Mouse (Mus musculus): ENCODE data around the gene Golm1. TPM values are rescaled to one million over a fixed set of nuclear protein-coding genes. Genes with fewer than 3 reads are reported as not detected.

The Golm1 gene
- polyA plus RNA-seq, 1 experiment from 2014 or later: 89.8 TPM

DNA sequence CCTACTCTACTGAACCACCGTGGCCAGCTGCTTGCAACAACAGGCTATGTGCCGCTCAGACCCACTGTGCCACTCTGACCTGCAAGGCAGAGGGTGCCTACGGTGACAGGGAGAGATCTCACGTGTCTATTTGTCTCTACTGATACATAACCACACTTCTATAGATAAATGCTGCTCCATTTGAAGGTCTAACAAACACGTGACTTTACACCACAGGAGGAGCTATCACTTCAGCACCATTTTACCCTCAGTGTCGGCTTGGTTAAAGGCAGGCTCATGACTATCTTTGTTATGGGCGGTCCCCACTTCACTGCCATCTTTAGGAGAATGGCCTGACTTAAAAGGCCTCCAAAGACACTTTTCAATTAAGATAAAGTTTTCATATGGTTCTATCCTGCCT, 7.0 kb upstream of the Golm1 start:
- H3K4me3 ChIP-seq (replicated peaks; ENCODE audit: low read length): no peak overlapping the region
- H3K4me2 ChIP-seq (ENCODE audit: low read depth, low read length): no peak overlapping the region
- no peak overlapping the region for H3K9ac ChIP-seq (ENCODE audit: low read length)
- ATAC-seq (ENCODE audit: insufficient read depth, low FRiP score): no peak
- 15% methylated on average over 7 of the region's 7 CpGs for WGBS
- H3K4me1 ChIP-seq (ENCODE audit: control insufficient read depth, insufficient read depth, low read length): no peaks in the 10 kb centered on the region
- no peak overlapping the region for H3K27ac ChIP-seq (ENCODE audit: low read length)
- no peaks in the 10 kb centered on the region for H3K27me3 ChIP-seq (ENCODE audit: control insufficient read depth, insufficient read depth, low read length)
- H3K9me3 ChIP-seq (replicated peaks; ENCODE audit: control insufficient read depth, low read length): no peaks in the 10 kb centered on the region
- no peaks in the 10 kb centered on the region for H3K36me3 ChIP-seq (ENCODE audit: control insufficient read depth, insufficient read depth, low read length)

DNA sequence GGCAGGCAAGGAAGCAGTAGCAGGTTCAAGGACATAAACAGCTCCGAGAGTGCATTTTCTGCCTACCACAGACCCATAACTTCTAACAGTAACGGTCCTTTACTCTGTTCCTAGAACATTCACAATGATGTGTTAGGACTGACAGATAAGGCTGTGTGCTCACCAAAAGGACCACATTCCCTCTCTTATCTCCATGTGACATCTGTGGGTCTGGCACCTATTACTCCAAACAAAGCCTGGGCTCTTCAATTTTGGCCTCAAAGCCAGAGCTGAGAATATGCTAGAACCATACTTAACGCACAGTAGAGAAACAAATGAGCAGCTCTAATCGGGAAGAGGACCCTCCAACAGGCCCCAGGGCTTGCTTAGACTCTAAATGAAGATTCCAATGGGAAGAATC, 4.3 kb upstream of the Golm1 start:
- ATAC-seq (ENCODE audit: insufficient read depth, low FRiP score): no peak
- no peak overlapping the region for H3K4me2 ChIP-seq (ENCODE audit: low read depth, low read length)
- no peak overlapping the region for H3K27ac ChIP-seq (ENCODE audit: low read length)
- 59% methylated on average over 4 of the region's 4 CpGs for WGBS
- H3K9me3 ChIP-seq (replicated peaks; ENCODE audit: control insufficient read depth, low read length): no peaks in the 10 kb centered on the region
- no peaks in the 10 kb centered on the region for H3K4me1 ChIP-seq (ENCODE audit: control insufficient read depth, insufficient read depth, low read length)
- H3K9ac ChIP-seq (ENCODE audit: low read length): no peak overlapping the region
- no peaks in the 10 kb centered on the region for H3K36me3 ChIP-seq (ENCODE audit: control insufficient read depth, insufficient read depth, low read length)
- H3K27me3 ChIP-seq (ENCODE audit: control insufficient read depth, insufficient read depth, low read length): no peaks in the 10 kb centered on the region
- no peak overlapping the region for H3K4me3 ChIP-seq (replicated peaks; ENCODE audit: low read length)

DNA sequence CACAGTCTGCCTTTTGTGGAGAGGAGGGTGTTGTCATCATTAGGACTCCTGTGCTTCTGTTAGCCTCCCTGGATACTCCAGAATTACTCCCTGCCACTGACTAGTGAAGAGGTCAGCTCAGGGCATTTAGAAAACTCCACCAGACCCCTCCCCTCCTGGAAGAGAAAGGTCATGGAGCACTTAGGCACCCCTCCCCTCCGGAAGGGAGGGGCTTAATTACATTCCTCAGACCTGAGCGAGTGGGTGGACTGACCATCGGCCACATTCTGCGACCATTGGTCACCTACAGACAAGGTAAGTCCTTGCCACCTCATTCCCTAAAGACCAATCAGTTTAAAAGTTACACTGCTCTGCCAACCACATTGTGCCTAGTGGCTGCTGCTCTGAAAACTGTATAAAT, 3.7 kb upstream of the Golm1 start:
- ATAC-seq (ENCODE audit: insufficient read depth, low FRiP score): no peak
- Histone ChIP-seq H3K9ac (ENCODE audit: low read length) (no peak overlapping the region), H3K4me2 (ENCODE audit: low read depth, low read length) (no peak overlapping the region), H3K4me3 (replicated peaks; ENCODE audit: low read length) (no peak overlapping the region), H3K4me1 (ENCODE audit: control insufficient read depth, insufficient read depth, low read length) (peaks cover under 1% of the 10 kb centered on the region; the same call in 1 of the 2 replicates), H3K36me3 (ENCODE audit: control insufficient read depth, insufficient read depth, low read length) (no peaks in the 10 kb centered on the region), H3K27me3 (ENCODE audit: control insufficient read depth, insufficient read depth, low read length) (no peaks in the 10 kb centered on the region), H3K27ac (ENCODE audit: low read length) (no peak overlapping the region), H3K9me3 (replicated peaks; ENCODE audit: control insufficient read depth, low read length) (no peaks in the 10 kb centered on the region)
- WGBS: 34% methylated on average over 4 of the region's 4 CpGs

DNA sequence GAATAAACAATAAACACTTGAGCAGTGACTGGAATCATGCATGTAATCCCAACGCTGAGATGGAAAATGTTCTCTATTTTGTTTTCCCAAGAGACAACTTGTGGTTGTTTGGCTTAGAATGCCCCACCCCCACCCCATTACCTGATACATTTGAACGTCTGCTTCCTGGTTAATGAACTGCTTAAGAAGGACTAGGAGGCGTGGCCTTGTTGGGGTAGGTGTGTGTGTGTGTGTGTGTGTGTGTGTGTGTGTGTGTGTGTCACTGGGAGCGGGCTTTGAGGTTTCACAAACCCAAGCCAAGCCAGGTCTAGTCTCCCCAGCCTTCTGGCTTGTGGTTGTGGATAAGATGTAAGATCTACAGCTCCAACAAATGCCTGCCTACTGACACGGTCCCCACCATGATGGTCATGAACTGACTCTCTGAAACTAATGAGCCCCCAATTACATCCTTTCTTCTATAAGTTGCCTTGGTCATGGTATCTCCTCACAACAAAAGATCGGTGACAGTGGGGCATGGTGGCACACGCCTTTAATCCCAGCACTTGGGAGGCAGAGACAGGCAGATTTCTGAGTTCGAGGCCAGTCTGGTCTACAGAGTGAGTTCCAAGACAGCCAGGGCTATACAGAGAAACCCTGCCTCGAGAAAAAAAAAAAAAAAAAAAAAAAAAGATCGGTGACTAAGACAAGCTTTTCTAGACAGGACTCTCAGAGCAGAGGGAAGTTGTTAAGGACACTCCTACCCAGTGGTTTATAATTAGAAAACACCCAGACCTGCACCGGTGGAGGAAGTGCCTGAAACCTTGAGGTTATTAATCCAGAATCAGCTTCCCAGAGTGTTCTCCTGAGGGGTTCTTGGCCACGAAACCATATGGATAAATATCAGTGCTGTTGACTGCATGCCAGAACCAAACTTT, 962 bp upstream of the Golm1 start:
- no peaks in the 10 kb centered on the region for H3K36me3 ChIP-seq (ENCODE audit: control insufficient read depth, insufficient read depth, low read length)
- WGBS: 70% methylated on average over 12 of the region's 12 CpGs
- no peak overlapping the region for H3K4me2 ChIP-seq (ENCODE audit: low read depth, low read length)
- H3K4me3 ChIP-seq (replicated peaks; ENCODE audit: low read length): no peak overlapping the region
- no peak overlapping the region for H3K27ac ChIP-seq (ENCODE audit: low read length)
- no peaks in the 10 kb centered on the region for H3K27me3 ChIP-seq (ENCODE audit: control insufficient read depth, insufficient read depth, low read length)
- H3K9me3 ChIP-seq (replicated peaks; ENCODE audit: control insufficient read depth, low read length): no peaks in the 10 kb centered on the region
- H3K4me1 ChIP-seq (ENCODE audit: control insufficient read depth, insufficient read depth, low read length): peaks cover 11% of the 10 kb centered on the region
- no peak for ATAC-seq (ENCODE audit: insufficient read depth, low FRiP score)
- no peak overlapping the region for H3K9ac ChIP-seq (ENCODE audit: low read length)

DNA sequence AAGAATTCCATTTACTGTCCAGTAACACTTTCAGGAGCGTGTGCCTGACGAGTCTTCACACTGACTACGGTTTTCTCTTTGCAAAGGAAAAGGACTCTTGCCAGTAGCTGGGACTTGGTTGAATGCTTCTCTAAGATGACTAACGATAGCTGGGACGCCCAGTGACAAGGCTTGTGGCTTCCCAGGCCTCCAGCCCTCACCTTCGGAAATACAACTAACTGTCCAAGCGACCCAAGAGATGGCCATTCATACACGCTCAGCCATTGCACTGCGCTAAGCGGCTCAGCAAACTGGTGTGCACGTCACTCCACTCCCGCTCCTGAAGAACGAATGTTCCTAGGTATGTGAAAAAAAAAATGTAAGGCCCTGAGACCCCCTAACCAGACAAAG, 855 bp downstream of the Golm1 start:
- H3K4me3 ChIP-seq (replicated peaks; ENCODE audit: low read length): peak overlapping the region; percentile 68
- peak overlapping the region; percentile 78 for H3K27ac ChIP-seq (ENCODE audit: low read length)
- peaks cover 12% of the 10 kb centered on the region for H3K4me1 ChIP-seq (ENCODE audit: control insufficient read depth, insufficient read depth, low read length)
- WGBS: 3% methylated on average over 13 of the region's 13 CpGs
- no peaks in the 10 kb centered on the region for H3K9me3 ChIP-seq (replicated peaks; ENCODE audit: control insufficient read depth, low read length)
- ATAC-seq (ENCODE audit: insufficient read depth, low FRiP score): no peak
- H3K9ac ChIP-seq (ENCODE audit: low read length): peak overlapping the region; percentile 80
- no peaks in the 10 kb centered on the region for H3K27me3 ChIP-seq (ENCODE audit: control insufficient read depth, insufficient read depth, low read length)
- H3K36me3 ChIP-seq (ENCODE audit: control insufficient read depth, insufficient read depth, low read length): no peaks in the 10 kb centered on the region
- peak overlapping the region; percentile 56 for H3K4me2 ChIP-seq (ENCODE audit: low read depth, low read length)

DNA sequence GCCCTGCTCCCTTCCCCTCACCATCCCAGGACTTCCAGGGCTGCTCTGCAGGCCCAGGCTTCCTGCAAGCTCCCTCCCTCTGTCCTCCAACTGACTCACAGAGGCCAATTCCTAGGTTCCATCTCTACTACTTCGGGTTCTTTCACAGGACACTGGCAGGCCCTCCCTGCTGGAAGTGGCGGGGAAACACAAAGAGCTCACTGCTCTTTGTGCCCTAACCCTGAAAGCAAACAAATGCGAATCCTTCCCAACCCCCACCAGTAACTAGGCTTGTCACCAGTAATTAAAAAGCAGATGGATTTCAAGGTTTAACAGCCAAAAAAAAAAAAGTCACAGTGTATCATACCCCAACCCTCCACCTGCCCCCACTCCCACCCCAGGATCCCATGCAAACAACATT, 1.4 kb downstream of the Golm1 start:
- Histone ChIP-seq H3K4me3 (replicated peaks; ENCODE audit: low read length) (peak overlapping the region; percentile 68), H3K27ac (ENCODE audit: low read length) (peak overlapping the region; percentile 46; the same call in 1 of the 2 replicates), H3K4me2 (ENCODE audit: low read depth, low read length) (peak overlapping the region; percentile 56), H3K9ac (ENCODE audit: low read length) (peak overlapping the region; percentile 63), H3K4me1 (ENCODE audit: control insufficient read depth, insufficient read depth, low read length) (peaks cover 17% of the 10 kb centered on the region), H3K9me3 (replicated peaks; ENCODE audit: control insufficient read depth, low read length) (no peaks in the 10 kb centered on the region), H3K27me3 (ENCODE audit: control insufficient read depth, insufficient read depth, low read length) (no peaks in the 10 kb centered on the region), H3K36me3 (ENCODE audit: control insufficient read depth, insufficient read depth, low read length) (no peaks in the 10 kb centered on the region)
- WGBS: 17% methylated on average over 3 of the region's 3 CpGs
- no peak for ATAC-seq (ENCODE audit: insufficient read depth, low FRiP score)

DNA sequence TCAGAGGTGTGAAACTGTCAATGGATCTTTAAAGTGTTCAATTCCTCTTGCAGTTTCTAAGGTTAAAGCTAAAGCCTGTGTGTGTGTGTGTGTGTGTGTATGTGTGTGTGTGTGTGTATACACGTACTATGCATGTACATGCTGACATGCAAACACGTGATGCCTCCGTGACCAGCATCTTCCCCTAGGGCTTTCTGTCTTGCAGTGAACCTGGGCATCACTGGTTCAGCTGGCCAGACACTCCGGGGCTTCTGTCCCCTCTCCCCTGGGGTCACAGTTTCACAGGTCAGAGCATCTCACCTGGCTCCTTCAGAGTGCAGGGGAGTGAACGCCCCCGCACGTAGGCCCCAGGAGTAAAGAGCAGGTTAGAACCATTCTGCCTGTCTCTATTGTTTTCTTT, 2.0 kb downstream of the Golm1 start:
- 48% methylated on average over 7 of the region's 7 CpGs for WGBS
- ATAC-seq (ENCODE audit: insufficient read depth, low FRiP score): no peak
- peak overlapping the region; percentile 21 for H3K4me3 ChIP-seq (replicated peaks; ENCODE audit: low read length)

DNA sequence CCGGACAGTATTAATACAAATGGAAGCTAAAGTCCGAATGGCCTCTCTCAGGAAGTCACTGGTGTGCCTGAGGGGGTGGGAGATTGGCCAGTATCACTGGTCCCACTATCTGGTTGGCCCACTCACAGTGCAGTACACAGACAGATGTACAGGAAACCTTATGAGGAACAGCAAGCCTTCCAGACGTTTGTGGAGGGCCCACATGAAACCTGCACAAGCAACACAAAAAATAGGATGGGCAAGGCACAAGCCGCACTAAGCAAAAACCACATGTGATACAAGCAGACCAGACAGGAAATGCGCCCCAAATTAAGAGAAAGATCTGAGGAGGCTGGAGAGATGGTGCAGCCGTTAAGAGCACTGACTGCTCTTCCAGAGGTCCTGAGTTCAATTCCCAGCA, 3.4 kb downstream of the Golm1 start:
- no peaks in the 10 kb centered on the region for H3K27me3 ChIP-seq (ENCODE audit: control insufficient read depth, insufficient read depth, low read length)
- H3K4me2 ChIP-seq (ENCODE audit: low read depth, low read length): no peak overlapping the region
- no peak for ATAC-seq (ENCODE audit: insufficient read depth, low FRiP score)
- no peak overlapping the region for H3K9ac ChIP-seq (ENCODE audit: low read length)
- no peaks in the 10 kb centered on the region for H3K36me3 ChIP-seq (ENCODE audit: control insufficient read depth, insufficient read depth, low read length)
- no peaks in the 10 kb centered on the region for H3K9me3 ChIP-seq (replicated peaks; ENCODE audit: control insufficient read depth, low read length)
- WGBS: 67% methylated on average over 6 of the region's 6 CpGs
- peaks cover 26% of the 10 kb centered on the region for H3K4me1 ChIP-seq (ENCODE audit: control insufficient read depth, insufficient read depth, low read length)
- no peak overlapping the region for H3K4me3 ChIP-seq (replicated peaks; ENCODE audit: low read length)
- no peak overlapping the region for H3K27ac ChIP-seq (ENCODE audit: low read length)

More for the DNA sequence above, 2.0 kb downstream of the Golm1 start:
- Histone ChIP-seq H3K4me1 (ENCODE audit: control insufficient read depth, insufficient read depth, low read length) (peaks cover 21% of the 10 kb centered on the region), H3K27ac (ENCODE audit: low read length) (peak overlapping the region; percentile 42; the same call in 1 of the 2 replicates), H3K9ac (ENCODE audit: low read length) (peak overlapping the region; percentile 62), H3K9me3 (replicated peaks; ENCODE audit: control insufficient read depth, low read length) (no peaks in the 10 kb centered on the region), H3K27me3 (ENCODE audit: control insufficient read depth, insufficient read depth, low read length) (no peaks in the 10 kb centered on the region), H3K36me3 (ENCODE audit: control insufficient read depth, insufficient read depth, low read length) (no peaks in the 10 kb centered on the region), H3K4me2 (ENCODE audit: low read depth, low read length) (peak overlapping the region; percentile 56)

DNA sequence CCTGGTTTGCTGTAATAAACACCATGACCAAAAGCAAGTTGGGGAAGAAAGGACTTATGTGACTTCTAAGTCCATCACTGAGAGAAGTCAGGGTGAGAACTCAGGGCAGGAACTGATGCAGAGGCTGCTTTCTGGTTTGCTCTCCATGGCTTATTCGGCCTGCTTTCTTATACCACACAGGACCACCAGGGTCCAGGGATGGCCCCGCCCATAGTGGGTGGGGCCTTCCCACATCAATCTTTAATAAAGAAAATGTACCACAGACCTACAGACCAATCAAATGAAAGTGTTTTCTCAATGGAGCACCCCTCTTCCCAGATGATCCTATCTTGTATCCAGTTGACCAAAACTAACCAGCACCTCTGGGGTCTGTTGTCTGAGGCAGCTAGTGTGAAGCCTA, 4.1 kb downstream of the Golm1 start:
- no peak for ATAC-seq (ENCODE audit: insufficient read depth, low FRiP score)
- H3K27ac ChIP-seq (ENCODE audit: low read length): no peak overlapping the region
- no peaks in the 10 kb centered on the region for H3K9me3 ChIP-seq (replicated peaks; ENCODE audit: control insufficient read depth, low read length)
- H3K36me3 ChIP-seq (ENCODE audit: control insufficient read depth, insufficient read depth, low read length): no peaks in the 10 kb centered on the region
- H3K27me3 ChIP-seq (ENCODE audit: control insufficient read depth, insufficient read depth, low read length): no peaks in the 10 kb centered on the region
- H3K9ac ChIP-seq (ENCODE audit: low read length): no peak overlapping the region
- 68% methylated on average over 2 of the region's 2 CpGs for WGBS
- H3K4me1 ChIP-seq (ENCODE audit: control insufficient read depth, insufficient read depth, low read length): peaks cover 26% of the 10 kb centered on the region
- H3K4me3 ChIP-seq (replicated peaks; ENCODE audit: low read length): no peak overlapping the region
- no peak overlapping the region for H3K4me2 ChIP-seq (ENCODE audit: low read depth, low read length)

All from stomach, embryonic 16.5 days (tissue).